Mouse (Mus musculus): ENCODE results near the gene Olfr622. TPM values are rescaled to one million over a fixed set of nuclear protein-coding genes. Genes with fewer than 3 reads are reported as not detected.

Olfr622 gene
- not detected in 2 replicates for polyA plus RNA-seq (2012; rRNA removed)

- Histone ChIP-seq H3K27me3 (ENCODE audit: control insufficient read depth, insufficient read depth, low read length) (no peaks in the 10 kb centered on the region), H3K27ac (ENCODE audit: insufficient read depth, low read length) (no peak within 1 kb of the TSS), H3K4me3 (ENCODE audit: extremely low read depth, insufficient read depth, insufficient read length) (no peak within 1 kb of the TSS), H3K4me1 (ENCODE audit: control insufficient read depth, insufficient read depth, insufficient read length) (no peaks in the 10 kb centered on the region), H3K36me3 (ENCODE audit: control insufficient read depth, insufficient read depth, low read length) (no peaks in the 10 kb centered on the region)
- DNase-seq (ENCODE audit: low read depth in 1 of 2, low spot score in 2 of 2): no peak
- TF ChIP-seq POLR2A (IDR thresholded peaks at IDR 0.05; ENCODE audit: low read depth, low read length): no peak
- TF ChIP-seq CTCF (IDR thresholded peaks at IDR 0.05; ENCODE audit: extremely low read depth, insufficient read depth, insufficient read length, insufficient replicate concordance): no peak
- 83% methylated on average over 1 of the region's 1 CpGs for WGBS
These were observed at the start of gene Olfr622 for GRCm38 (mm10) chr7:103642602-103643001. Gene Olfr622, minus strand, starts transcription at chr7:103642702.

GRCm38 (mm10) chr7:103682420-103682819 is 39.9 kb upstream of the Olfr622 start, which contains the start of gene Olfr625-ps1:
Gene Olfr625-ps1, plus strand, starts transcription at chr7:103682720.
- Histone ChIP-seq H3K27me3 (ENCODE audit: control insufficient read depth, insufficient read depth, low read length) (no peaks in the 10 kb centered on the region), H3K27ac (ENCODE audit: insufficient read depth, low read length) (no peak within 1 kb of the TSS), H3K4me1 (ENCODE audit: control insufficient read depth, insufficient read depth, insufficient read length) (no peaks in the 10 kb centered on the region), H3K36me3 (ENCODE audit: control insufficient read depth, insufficient read depth, low read length) (no peaks in the 10 kb centered on the region), H3K4me3 (ENCODE audit: extremely low read depth, insufficient read depth, insufficient read length) (no peak within 1 kb of the TSS)
- TF ChIP-seq CTCF (IDR thresholded peaks at IDR 0.05; ENCODE audit: extremely low read depth, insufficient read depth, insufficient read length, insufficient replicate concordance) (no peak), POLR2A (IDR thresholded peaks at IDR 0.05; ENCODE audit: low read depth, low read length) (no peak)
- DNase-seq (ENCODE audit: low read depth in 1 of 2, low spot score in 2 of 2): no peak

- WGBS: 91% methylated on average over 2 of the region's 2 CpGs
- H3K36me3 ChIP-seq (ENCODE audit: control insufficient read depth, insufficient read depth, low read length): no peaks in the 10 kb centered on the region
- H3K4me1 ChIP-seq (ENCODE audit: control insufficient read depth, insufficient read depth, insufficient read length): no peaks in the 10 kb centered on the region
These were observed 28.6 kb upstream of the Olfr622 start, which contains the start of gene Olfr624 for GRCm38 (mm10) chr7:103671091-103671490. Gene Olfr624, minus strand, starts transcription at chr7:103671191.

GRCm38 (mm10) chr7:103663598-103663997 is 21.1 kb upstream of the Olfr622 start, which contains the start of gene Olfr623:
Gene Olfr623, minus strand, starts transcription at chr7:103663698.
- no peak within 1 kb of the TSS for H3K27ac ChIP-seq (ENCODE audit: insufficient read depth, low read length)
- DNase-seq (ENCODE audit: low read depth in 1 of 2, low spot score in 2 of 2): no peak
- H3K4me3 ChIP-seq (ENCODE audit: extremely low read depth, insufficient read depth, insufficient read length): no peak within 1 kb of the TSS
- no peak for TF ChIP-seq CTCF (IDR thresholded peaks at IDR 0.05; ENCODE audit: extremely low read depth, insufficient read depth, insufficient read length, insufficient replicate concordance)
- TF ChIP-seq POLR2A (IDR thresholded peaks at IDR 0.05; ENCODE audit: low read depth, low read length): no peak
- no peaks in the 10 kb centered on the region for H3K27me3 ChIP-seq (ENCODE audit: control insufficient read depth, insufficient read depth, low read length)
- no peaks in the 10 kb centered on the region for H3K36me3 ChIP-seq (ENCODE audit: control insufficient read depth, insufficient read depth, low read length)
- no peaks in the 10 kb centered on the region for H3K4me1 ChIP-seq (ENCODE audit: control insufficient read depth, insufficient read depth, insufficient read length)

More at GRCm38 (mm10) chr7:103671091-103671490, 28.6 kb upstream of the Olfr622 start, which contains the start of gene Olfr624:
- Histone ChIP-seq H3K27ac (ENCODE audit: insufficient read depth, low read length) (no peak within 1 kb of the TSS), H3K4me3 (ENCODE audit: extremely low read depth, insufficient read depth, insufficient read length) (no peak within 1 kb of the TSS), H3K27me3 (ENCODE audit: control insufficient read depth, insufficient read depth, low read length) (no peaks in the 10 kb centered on the region)
- no peak for DNase-seq (ENCODE audit: low read depth in 1 of 2, low spot score in 2 of 2)
- TF ChIP-seq CTCF (IDR thresholded peaks at IDR 0.05; ENCODE audit: extremely low read depth, insufficient read depth, insufficient read length, insufficient replicate concordance): no peak
- no peak for TF ChIP-seq POLR2A (IDR thresholded peaks at IDR 0.05; ENCODE audit: low read depth, low read length)

GRCm38 (mm10) chr7:103644070-103644469 is 1.6 kb upstream of the Olfr622 start:
- 89% methylated on average over 4 of the region's 4 CpGs for WGBS
- H3K27me3 ChIP-seq (ENCODE audit: control insufficient read depth, insufficient read depth, low read length): no peaks in the 10 kb centered on the region
- DNase-seq (ENCODE audit: low read depth in 1 of 2, low spot score in 2 of 2): no peak
- TF ChIP-seq POLR2A (IDR thresholded peaks at IDR 0.05; ENCODE audit: low read depth, low read length) (no peak), CTCF (IDR thresholded peaks at IDR 0.05; ENCODE audit: extremely low read depth, insufficient read depth, insufficient read length, insufficient replicate concordance) (no peak)
- no peak overlapping the region for H3K27ac ChIP-seq (ENCODE audit: insufficient read depth, low read length)
- no peak overlapping the region for H3K4me3 ChIP-seq (ENCODE audit: extremely low read depth, insufficient read depth, insufficient read length)
- no peaks in the 10 kb centered on the region for H3K4me1 ChIP-seq (ENCODE audit: control insufficient read depth, insufficient read depth, insufficient read length)
- no peaks in the 10 kb centered on the region for H3K36me3 ChIP-seq (ENCODE audit: control insufficient read depth, insufficient read depth, low read length)

- H3K36me3 ChIP-seq (ENCODE audit: control insufficient read depth, insufficient read depth, low read length): no peaks in the 10 kb centered on the region
- no peaks in the 10 kb centered on the region for H3K4me1 ChIP-seq (ENCODE audit: control insufficient read depth, insufficient read depth, insufficient read length)
- no peak overlapping the region for H3K27ac ChIP-seq (ENCODE audit: insufficient read depth, low read length)
- H3K27me3 ChIP-seq (ENCODE audit: control insufficient read depth, insufficient read depth, low read length): no peaks in the 10 kb centered on the region
- H3K4me3 ChIP-seq (ENCODE audit: extremely low read depth, insufficient read depth, insufficient read length): no peak overlapping the region
- DNase-seq (ENCODE audit: low read depth in 1 of 2, low spot score in 2 of 2): no peak
- TF ChIP-seq CTCF (IDR thresholded peaks at IDR 0.05; ENCODE audit: extremely low read depth, insufficient read depth, insufficient read length, insufficient replicate concordance) (no peak), POLR2A (IDR thresholded peaks at IDR 0.05; ENCODE audit: low read depth, low read length) (no peak)
These were observed 5.7 kb downstream of the Olfr622 start for GRCm38 (mm10) chr7:103636795-103637194.

- no peaks in the 10 kb centered on the region for H3K27me3 ChIP-seq (ENCODE audit: control insufficient read depth, insufficient read depth, low read length)
- no peak for DNase-seq (ENCODE audit: low read depth in 1 of 2, low spot score in 2 of 2)
- H3K27ac ChIP-seq (ENCODE audit: insufficient read depth, low read length): no peak within 1 kb of the TSS
- H3K36me3 ChIP-seq (ENCODE audit: control insufficient read depth, insufficient read depth, low read length): no peaks in the 10 kb centered on the region
- no peak for TF ChIP-seq POLR2A (IDR thresholded peaks at IDR 0.05; ENCODE audit: low read depth, low read length)
- TF ChIP-seq CTCF (IDR thresholded peaks at IDR 0.05; ENCODE audit: extremely low read depth, insufficient read depth, insufficient read length, insufficient replicate concordance): no peak
- no peak within 1 kb of the TSS for H3K4me3 ChIP-seq (ENCODE audit: extremely low read depth, insufficient read depth, insufficient read length)
- H3K4me1 ChIP-seq (ENCODE audit: control insufficient read depth, insufficient read depth, insufficient read length): no peaks in the 10 kb centered on the region
- WGBS: 66% methylated on average over 2 of the region's 2 CpGs
These were observed 30.1 kb downstream of the Olfr622 start, which contains the start of gene Olfr620 for GRCm38 (mm10) chr7:103612434-103612833. Gene Olfr620, minus strand, starts transcription at chr7:103612534.

Measured in spleen, adult 2 months (tissue).